Mouse (Mus musculus) kidney, adult 2 months (tissue): ENCODE results near the gene Dmgdh. TPM values are rescaled to one million over a fixed set of nuclear protein-coding genes. Genes with fewer than 3 reads are reported as not detected.

Experiments used
- DNase-seq: peaks from one replicate; pipeline ENCODE4 v3.0.0; 2021
- H3K27ac ChIP-seq: fragments of 200-500 bp; 2 replicates; pipeline ENCODE4 v1.5.1; 2012; ENCODE audit warnings: low read depth, low read length, control low read depth, inconsistent platforms; ENCODE audit not compliant: insufficient read depth
- H3K27me3 ChIP-seq: fragments of 200-500 bp; replicated peaks from 2 replicates; pipeline ENCODE4 v1.6.1; 2012; ENCODE audit warnings: mild to moderate bottlenecking, moderate library complexity, low read length, inconsistent platforms; ENCODE audit not compliant: control insufficient read depth, insufficient read depth
- H3K36me3 ChIP-seq: fragments of 200-500 bp; 2 replicates; pipeline ENCODE4 v1.6.1; 2012; ENCODE audit warnings: mild to moderate bottlenecking, moderate library complexity, low read length, inconsistent platforms; ENCODE audit not compliant: control insufficient read depth, insufficient read depth
- H3K4me1 ChIP-seq: fragments of 200-500 bp; 2 replicates; pipeline ENCODE4 v1.6.1; 2011; ENCODE audit warnings: low read length; ENCODE audit not compliant: control insufficient read depth, insufficient read depth
- H3K4me3 ChIP-seq: fragments of 200-500 bp; 2 replicates; pipeline ENCODE4 v1.5.1; 2011; ENCODE audit warnings: mild to moderate bottlenecking, low read depth, low read length, control low read depth; ENCODE audit not compliant: insufficient read depth
- CTCF ChIP-seq: fragments of 200-500 bp; conservative IDR thresholded peaks from 2 replicates; pipeline ENCODE4 v1.5.1; 2011; ENCODE audit warnings: low read depth, mild to moderate bottlenecking, control low read depth, low read length, moderate library complexity, mixed read lengths; ENCODE audit not compliant: insufficient read depth, insufficient read length
- POLR2A ChIP-seq: fragments of 200-500 bp; IDR thresholded peaks from one replicate; pipeline ENCODE4 v1.6.1; 2011; ENCODE audit warnings: low read depth, low read length, control low read depth
- WGBS: fragments of 180-500 bp; shearing (Covaris S2); methylation state at CpG from one replicate; pipeline ENCODE4 v1.1.7; 2018; 5-methylcytosine and 5-hydroxymethylcytosine counted together
- polyA plus RNA-seq: library from polyadenylated mRNA; depleted of rRNA; stranded (reverse); fragments of >200 nt; gene quantifications from 2 replicates; pipeline ENCODE4 v1.2.3, GENCODE M21; 2012

Gene Dmgdh
- polyA plus RNA-seq, 1 experiment: 41.0 TPM

DNA sequence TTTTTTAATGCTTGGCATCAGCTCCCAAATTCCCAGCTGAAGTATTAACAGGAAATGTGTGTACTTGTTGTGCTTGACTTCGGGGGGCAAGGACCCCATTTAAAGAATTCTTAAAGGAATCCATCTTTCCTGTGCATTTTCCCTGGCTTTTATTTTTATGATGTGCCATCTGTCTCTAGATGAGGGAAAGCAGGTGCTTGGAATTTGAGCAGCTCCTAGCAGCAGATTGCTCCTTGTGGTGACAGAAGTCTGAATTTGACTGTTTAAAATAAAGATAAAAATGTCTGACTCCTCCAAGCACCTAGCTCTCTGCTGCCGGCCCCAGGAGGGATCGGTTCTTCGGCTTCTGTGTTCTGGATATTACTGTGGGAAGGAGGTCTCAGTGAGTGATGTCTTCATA is 47.7 kb downstream of the Dmgdh start:
- no peak overlapping the region for H3K27ac ChIP-seq
- no peaks in the 10 kb centered on the region for H3K27me3 ChIP-seq
- H3K4me3 ChIP-seq: no peak overlapping the region
- no peak for DNase-seq
- WGBS: 75% methylated on average over 4 of the region's 4 CpGs
- TF ChIP-seq POLR2A (no peak), CTCF (no peak)
- no peaks in the 10 kb centered on the region for H3K36me3 ChIP-seq
- no peaks in the 10 kb centered on the region; the same call in 1 of the 2 replicates for H3K4me1 ChIP-seq

DNA sequence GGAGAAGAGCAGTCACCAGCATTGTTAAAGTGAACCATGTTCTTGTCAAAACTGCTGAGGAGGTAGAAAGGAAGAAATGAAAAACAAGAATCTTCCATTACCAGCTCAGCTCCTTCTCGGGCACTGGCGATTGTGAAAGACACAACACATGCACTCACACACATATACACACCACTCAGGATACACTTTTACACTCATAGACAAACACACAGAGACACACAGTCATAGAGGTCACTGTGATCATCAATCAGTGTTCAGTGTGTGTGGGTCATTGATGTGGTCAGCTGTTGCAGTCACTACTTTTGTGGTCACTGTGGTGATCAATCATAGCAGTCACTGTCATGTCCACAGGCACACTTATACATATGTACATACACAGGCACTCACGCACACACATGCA is 49.2 kb downstream of the Dmgdh start:
- Histone ChIP-seq H3K27ac (no peak overlapping the region), H3K27me3 (no peaks in the 10 kb centered on the region), H3K36me3 (no peaks in the 10 kb centered on the region), H3K4me3 (no peak overlapping the region), H3K4me1 (no peaks in the 10 kb centered on the region; the same call in 1 of the 2 replicates)
- TF ChIP-seq CTCF: no peak
- TF ChIP-seq POLR2A: no peak
- no peak for DNase-seq
- WGBS: 84% methylated on average over 3 of the region's 3 CpGs

DNA sequence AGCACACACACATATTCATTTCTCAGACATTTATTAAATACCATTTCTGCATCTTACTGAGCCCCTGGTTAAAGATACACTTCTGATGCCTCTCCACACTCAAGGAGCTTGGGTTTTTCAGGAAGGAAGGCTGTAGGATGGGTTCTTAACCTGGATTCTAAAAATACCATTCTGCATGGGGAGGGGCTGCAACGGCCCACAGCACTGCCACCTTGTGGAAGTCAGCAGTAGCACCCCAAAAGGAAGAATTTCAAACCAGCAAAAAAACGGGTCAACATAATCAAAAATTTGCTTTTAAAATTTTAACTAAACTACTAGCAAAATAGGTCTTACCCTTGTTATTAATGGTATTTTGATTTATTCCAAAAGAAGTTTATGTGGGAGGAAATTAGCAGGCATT is 50.0 kb downstream of the Dmgdh start:
- H3K36me3 ChIP-seq: no peaks in the 10 kb centered on the region
- WGBS: 20% methylated on average over 2 of the region's 2 CpGs
- DNase-seq: no peak
- no peak overlapping the region for H3K27ac ChIP-seq
- no peak overlapping the region for H3K4me3 ChIP-seq
- TF ChIP-seq POLR2A (no peak), CTCF (peak; percentile 69)
- H3K27me3 ChIP-seq: no peaks in the 10 kb centered on the region
- no peaks in the 10 kb centered on the region for H3K4me1 ChIP-seq

DNA sequence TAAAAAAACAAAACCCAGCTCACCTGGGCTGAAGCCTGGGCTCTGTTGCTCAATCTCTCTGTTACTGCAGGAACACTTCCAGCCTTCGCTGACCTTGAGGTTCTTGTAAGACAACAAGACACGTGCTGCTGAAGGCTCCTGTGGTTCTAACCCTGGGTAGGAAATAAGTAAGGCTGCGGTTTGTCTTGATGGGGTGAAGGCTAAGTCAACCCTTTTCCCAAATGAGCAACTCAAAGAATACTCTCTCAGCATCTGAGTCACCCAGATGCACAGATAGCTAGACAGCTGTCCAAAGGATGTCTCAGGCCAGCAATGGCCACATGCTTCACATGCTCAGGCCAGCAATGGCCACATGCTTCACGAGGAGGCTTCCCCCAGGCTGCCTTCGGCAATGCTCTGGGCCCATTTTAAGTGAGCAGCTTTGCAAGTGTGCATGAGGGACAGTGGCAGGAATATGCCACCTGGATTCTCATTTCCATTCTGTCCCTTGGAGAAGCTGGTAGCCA is 61.0 kb downstream of the Dmgdh start:
- Histone ChIP-seq H3K4me1 (no peaks in the 10 kb centered on the region), H3K36me3 (no peaks in the 10 kb centered on the region), H3K27ac (no peak overlapping the region), H3K4me3 (no peak overlapping the region), H3K27me3 (no peaks in the 10 kb centered on the region; the same call in 1 of the 2 replicates)
- no peak for DNase-seq
- no peak for TF ChIP-seq POLR2A
- no peak for TF ChIP-seq CTCF
- WGBS: 90% methylated on average over 5 of the region's 5 CpGs

DNA sequence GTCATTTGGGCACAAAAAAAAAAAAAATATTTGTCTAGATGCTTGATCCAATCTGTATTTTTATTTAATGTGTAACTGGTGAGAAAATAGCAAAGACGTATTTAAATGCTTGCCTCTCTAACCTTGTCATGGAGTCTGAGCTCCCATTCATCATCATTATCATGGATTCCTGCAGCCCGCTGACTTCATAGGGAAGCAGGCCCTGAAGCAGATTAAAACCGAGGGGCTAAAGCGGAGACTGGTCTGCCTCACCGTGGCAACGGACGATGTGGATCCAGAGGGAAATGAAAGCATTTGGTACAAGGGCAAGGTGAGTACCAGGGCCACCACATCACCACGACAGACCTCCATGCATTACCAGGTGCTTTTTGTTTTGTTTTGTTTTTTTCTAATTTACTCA is 69.9 kb downstream of the Dmgdh start:
- WGBS: 51% methylated on average over 8 of the region's 8 CpGs
- H3K27ac ChIP-seq: no peak overlapping the region
- DNase-seq: no peak
- H3K4me3 ChIP-seq: no peak overlapping the region
- TF ChIP-seq CTCF (no peak), POLR2A (no peak)
- H3K27me3 ChIP-seq: no peaks in the 10 kb centered on the region
- H3K36me3 ChIP-seq: no peaks in the 10 kb centered on the region
- no peaks in the 10 kb centered on the region for H3K4me1 ChIP-seq

DNA sequence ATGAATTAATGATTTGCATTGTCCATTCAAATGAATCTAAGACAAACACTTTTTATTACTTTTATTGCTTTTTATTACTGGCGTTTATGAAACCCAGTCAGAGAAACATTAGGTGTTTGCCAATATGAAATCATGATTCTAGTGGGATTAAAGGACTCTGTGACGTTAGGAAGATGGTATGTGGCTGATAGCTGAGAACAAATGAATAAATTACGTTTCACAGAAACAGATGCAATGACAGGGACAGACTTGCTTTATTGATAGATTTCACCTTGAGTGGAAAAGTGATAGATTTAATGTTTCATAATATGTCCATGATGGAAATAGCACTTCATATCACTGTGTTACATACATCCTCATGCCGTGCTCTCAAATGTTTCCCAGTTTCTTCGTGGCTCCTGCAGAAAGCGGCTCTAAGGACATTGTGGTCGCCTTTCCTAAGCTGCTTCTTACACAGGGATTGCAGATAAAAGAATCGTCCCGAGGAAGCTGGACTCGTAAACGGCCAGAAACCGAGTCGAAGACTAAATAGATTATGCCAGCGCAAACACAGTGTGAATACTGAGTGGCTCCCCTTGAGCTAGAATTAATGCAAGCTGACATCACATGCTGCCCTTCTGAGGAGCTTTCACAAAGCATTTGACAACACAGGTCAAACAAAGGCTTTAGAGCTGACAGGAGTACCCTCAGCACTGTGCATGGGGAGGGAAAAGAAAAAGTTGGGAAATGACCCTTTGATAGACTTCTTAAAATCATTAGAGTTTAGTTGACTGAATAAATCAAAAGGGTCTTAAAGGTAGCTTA is 78.6 kb downstream of the Dmgdh start:
- no peak overlapping the region for H3K27ac ChIP-seq
- no peaks in the 10 kb centered on the region for H3K4me1 ChIP-seq
- no peak for DNase-seq
- H3K36me3 ChIP-seq: no peaks in the 10 kb centered on the region
- TF ChIP-seq CTCF (no peak), POLR2A (no peak)
- no peaks in the 10 kb centered on the region for H3K27me3 ChIP-seq
- WGBS: 91% methylated on average over 14 of the region's 14 CpGs
- H3K4me3 ChIP-seq: no peak overlapping the region

DNA sequence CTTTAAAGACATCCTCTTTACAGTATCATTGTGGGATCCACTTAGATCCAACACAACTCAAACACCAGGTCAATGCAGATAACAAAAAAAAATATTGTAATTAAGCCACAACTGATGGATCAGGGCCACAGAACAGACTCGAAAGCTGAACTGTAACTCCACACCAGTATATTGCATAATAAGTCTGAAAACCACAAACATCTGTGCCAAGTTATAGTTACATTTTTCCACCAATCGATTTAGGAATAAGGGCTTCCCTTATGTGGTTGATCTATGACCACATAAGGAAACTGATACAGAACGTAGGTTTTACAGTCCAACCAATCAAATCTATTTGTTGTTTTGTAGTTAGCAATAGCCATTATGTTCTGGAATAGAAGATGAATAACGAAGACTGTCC is 80.9 kb downstream of the Dmgdh start:
- Histone ChIP-seq H3K27me3 (no peaks in the 10 kb centered on the region), H3K27ac (no peak overlapping the region), H3K36me3 (no peaks in the 10 kb centered on the region), H3K4me3 (no peak overlapping the region), H3K4me1 (no peaks in the 10 kb centered on the region)
- TF ChIP-seq POLR2A (no peak), CTCF (no peak)
- DNase-seq: no peak
- 87% methylated on average over 4 of the region's 4 CpGs for whole genome bisulfite sequencing

DNA sequence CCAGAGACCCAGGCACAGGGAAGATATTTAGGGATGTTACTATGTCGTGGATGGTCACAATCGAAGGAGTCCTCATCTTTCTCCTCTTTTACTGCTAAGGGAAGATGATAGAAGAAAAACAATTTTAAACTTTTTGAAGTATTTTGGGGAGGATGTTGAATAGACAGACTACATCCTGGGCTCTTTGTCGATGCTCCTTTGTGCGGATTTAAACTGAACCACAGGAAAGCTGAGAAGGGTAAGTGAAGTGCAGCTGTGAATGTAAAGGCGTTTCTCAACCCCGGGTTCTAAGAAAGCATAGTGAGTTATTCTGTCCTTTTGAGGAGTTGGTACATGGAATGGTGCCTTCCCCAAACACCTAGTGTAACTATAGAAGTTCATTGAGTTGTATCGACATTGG is 82.4 kb downstream of the Dmgdh start:
- no peaks in the 10 kb centered on the region for H3K27me3 ChIP-seq

More for the DNA sequence above, 82.4 kb downstream of the Dmgdh start:
- no peak overlapping the region for H3K4me3 ChIP-seq
- H3K27ac ChIP-seq: no peak overlapping the region
- TF ChIP-seq CTCF (no peak), POLR2A (no peak)
- H3K36me3 ChIP-seq: no peaks in the 10 kb centered on the region
- no peak for DNase-seq
- no peaks in the 10 kb centered on the region for H3K4me1 ChIP-seq
- 92% methylated on average over 7 of the region's 7 CpGs for WGBS
